Mouse (Mus musculus): Measurements from ENCODE around the gene Pepd.
"Not testable (repeated sequence)": the region's sequence is repeated elsewhere in the genome, so short reads cannot be mapped to it uniquely, and the experiment has no call there.

Gene Pepd

DNA sequence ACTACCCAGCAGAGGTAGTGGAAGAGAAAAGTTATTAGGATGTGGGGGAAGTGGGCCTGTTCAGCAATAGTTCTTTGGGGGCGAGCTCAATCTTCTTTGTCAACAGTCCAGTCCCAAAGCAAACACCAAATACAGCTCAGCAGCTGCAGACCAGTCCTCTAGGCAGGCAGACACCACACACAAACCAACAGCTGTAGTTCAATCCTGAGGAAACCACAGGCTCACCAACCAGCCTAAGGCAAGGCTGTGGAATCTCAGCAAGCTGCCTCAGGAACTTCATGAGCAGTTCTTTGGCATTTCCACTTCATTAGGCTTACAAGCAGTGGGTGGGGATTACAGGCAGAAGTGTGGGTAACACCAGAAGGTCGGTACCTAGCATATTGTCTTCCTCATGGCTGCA lies 70.2 kb downstream of the Pepd start:
- not testable (repeated sequence) for DNase-seq (ENCODE audit: low read depth, low spot score)

GRCm38 (mm10) chr7:34983702-34984475 lies 71.7 kb downstream of the Pepd start:
- no peak for DNase-seq (ENCODE audit: low read depth, low spot score)

GRCm38 (mm10) chr7:34984526-34985133 lies 72.5 kb downstream of the Pepd start:
- no peak for DNase-seq (ENCODE audit: low read depth, low spot score)

DNA sequence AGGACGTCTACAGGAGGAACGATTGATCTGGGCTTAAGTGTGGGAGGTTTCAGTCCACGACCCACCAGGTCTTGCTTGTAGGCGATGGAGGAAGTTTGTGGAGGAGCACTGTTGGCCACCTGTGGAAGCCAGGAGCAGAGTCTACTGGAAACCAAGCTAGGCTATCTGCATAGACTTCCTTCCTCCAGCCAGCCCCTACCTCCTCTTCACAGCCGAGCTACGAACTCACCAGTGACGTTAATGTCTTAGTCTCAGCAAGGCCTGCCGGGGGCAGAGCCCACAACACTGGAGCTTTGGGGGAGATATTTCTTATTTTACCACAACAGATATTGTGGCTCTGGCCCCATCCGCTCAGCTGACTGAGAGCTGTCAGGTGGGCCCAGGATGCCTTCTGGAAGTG lies 73.0 kb downstream of the Pepd start:
- DNase-seq (ENCODE audit: low read depth, low spot score), result no peak

DNA sequence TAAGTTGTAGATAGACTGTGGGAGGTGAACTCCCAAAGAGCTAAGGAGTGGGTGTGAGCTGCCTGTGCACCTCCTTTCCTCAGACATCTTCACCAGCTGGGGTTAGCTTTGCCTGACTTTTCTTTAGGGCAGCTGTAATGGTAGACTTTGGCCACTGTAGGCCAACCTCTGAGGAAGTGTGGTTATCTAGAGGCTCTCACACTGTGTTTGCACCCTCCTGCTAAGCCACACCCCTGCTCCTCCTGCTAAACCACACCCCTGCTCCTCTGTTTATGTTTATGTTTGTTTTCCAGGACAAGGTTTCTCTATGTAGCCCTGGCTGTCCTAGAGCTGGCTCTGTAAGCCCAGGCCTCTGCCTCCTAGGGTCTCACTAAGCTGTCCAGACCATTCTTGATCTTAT lies 73.5 kb downstream of the Pepd start:
- DNase-seq (ENCODE audit: low read depth, low spot score), result no peak

GRCm38 (mm10) chr7:34986575-34987150 lies 74.5 kb downstream of the Pepd start:
- no peak for DNase-seq (ENCODE audit: low read depth, low spot score)

GRCm38 (mm10) chr7:34987258-34987657 lies 75.1 kb downstream of the Pepd start:
- no peak for DNase-seq (ENCODE audit: low read depth, low spot score)

GRCm38 (mm10) chr7:34988488-34988887 lies 76.3 kb downstream of the Pepd start:
- DNase-seq (ENCODE audit: low read depth, low spot score), result no peak

DNA sequence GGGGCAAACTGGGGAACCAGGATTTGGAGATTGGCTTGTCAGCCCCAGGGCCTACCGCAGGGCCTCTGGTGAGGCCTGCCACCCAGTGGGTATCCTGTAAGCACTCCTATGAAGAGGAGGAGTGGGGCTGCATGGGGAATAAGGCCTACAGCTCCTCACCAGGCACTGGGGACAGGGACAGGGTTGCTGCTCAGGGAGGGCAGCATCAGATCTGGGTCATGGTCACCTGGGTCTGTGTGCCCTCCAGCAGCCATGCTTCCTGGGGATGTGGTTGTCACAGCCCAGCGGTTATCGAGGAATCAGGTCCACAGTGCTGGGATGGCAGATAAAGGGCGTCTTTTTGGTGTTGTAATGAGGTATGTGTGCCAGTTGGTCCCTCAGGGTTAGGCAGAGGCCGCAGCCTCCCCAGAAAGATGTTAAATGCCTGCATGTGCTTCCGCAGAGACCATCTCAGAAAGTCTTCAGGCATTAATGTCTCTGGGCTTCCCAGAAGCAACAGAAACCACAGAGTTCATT lies 79.6 kb downstream of the Pepd start:
- no peak for DNase-seq (ENCODE audit: low read depth, low spot score)

DNA sequence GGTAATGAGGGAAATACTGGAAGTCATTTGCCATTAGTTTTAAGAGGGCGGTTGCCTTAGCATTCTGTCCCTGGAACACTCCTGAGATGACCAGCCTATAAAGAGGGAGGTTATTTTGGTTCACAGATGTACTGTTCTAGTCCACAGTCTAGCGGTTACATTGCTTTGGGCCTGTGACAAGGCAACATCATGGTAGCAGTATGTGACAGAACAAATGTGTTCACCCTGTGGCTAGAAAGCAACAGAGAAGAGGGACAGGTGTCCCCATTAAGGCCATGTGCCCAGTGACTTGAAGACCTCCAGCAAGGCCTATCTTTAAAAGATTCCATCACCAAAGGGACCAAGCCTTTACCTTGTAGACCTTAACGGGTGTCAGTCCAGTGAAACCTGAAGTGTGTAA lies 80.6 kb downstream of the Pepd start:
- no peak for DNase-seq (ENCODE audit: low read depth, low spot score)

- DNase-seq (ENCODE audit: low read depth, low spot score), result no peak
Measured at GRCm38 (mm10) chr7:34995872-34996662, 83.9 kb downstream of the Pepd start.

GRCm38 (mm10) chr7:35000839-35001238 lies 88.7 kb downstream of the Pepd start:
- DNase-seq (ENCODE audit: low read depth, low spot score), result peak; percentile 55

DNA sequence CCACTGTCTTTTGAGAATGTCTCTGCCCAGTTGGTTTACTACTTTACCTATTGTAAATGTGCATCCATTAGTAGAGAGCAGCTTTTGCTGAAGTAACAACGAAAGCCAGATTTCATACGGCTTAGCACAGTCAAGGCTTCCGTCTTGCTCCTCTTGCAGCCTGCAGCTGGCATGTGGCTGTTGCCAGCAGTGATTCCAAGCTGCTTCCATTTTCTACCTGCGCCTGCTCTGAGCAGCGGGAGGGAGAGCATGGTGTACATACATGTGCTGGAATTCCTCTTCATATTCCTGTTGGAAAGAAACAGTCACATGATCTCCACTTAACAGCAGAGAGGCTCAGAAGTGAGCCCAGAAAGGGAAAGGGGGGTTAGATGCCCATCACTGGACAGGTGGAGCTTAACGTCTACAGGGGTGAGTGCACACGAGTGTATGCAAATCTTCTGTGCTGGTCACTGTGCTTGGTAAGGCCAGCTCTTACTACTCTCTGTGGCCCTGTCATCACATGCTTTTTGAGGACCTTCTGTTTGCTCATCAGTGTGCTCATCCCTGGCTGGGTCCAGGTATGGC lies 91.1 kb downstream of the Pepd start:
- no peak for DNase-seq (ENCODE audit: low read depth, low spot score)

GRCm38 (mm10) chr7:35006661-35007060 lies 94.5 kb downstream of the Pepd start:
- DNase-seq (ENCODE audit: low read depth, low spot score), result no peak

- DNase-seq (ENCODE audit: low read depth, low spot score), result no peak
Measured at GRCm38 (mm10) chr7:35013228-35013627, 101.0 kb downstream of the Pepd start.

DNA sequence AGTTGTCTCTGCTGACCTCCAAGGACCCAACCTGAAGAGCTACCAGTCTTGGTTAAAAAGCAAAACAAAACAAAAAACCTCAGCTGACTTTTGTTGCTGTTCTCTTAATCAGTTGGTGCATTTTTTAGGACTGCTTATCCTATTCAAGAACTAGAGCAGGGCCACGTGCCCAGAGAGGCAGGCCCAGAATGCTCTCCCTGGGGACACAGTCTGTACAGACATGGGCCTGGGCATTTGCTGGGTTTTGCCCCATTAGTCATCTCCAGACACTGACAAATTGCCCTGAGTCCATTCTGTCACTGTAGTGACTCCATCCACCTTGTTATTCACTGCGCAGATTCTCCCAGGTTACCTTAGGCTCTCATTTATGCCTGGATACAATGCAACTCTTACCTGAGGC lies 103.1 kb downstream of the Pepd start:
- DNase-seq (ENCODE audit: low read depth, low spot score), result no peak

DNA sequence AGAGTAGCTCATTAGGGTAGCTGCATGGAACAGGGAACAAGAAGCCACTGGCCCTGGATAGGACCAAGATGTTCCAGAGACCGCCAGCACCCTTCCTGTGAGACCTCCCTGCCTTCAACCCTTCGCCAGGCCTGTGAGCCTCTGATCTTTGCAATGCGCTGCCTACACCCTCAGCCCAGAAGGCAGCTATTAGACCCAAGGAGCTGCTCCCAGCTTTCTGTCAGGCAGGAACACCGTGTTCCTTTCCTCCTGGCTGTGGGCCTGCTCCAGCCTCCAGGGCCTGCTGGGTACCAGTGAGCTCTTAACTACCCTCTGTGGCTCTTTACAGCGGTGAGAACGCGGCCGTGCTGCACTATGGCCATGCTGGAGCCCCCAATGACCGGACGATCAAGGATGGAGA lies 109.2 kb downstream of the Pepd start:
- DNase-seq (ENCODE audit: low read depth, low spot score), result no peak

DNA sequence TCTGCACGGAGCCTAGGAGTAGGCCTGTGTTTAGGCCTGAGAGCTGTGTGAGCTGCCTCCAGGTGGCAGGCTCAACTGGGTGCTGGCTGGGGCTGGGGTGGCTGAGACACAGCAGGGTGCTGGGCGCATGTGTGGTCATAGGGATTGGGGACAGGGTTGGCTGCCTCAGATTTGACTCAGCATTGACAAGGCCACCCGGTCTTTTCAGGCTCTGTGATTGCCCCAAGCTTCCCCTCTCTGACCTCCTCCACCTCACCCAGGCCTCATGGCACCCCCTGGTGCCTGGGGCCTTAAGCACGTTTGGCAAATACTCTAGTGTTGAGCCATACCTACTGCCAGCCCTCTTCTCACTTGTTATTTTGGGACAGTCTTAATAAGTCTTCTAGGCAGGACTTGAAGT lies 111.1 kb downstream of the Pepd start:
- no peak for DNase-seq (ENCODE audit: low read depth, low spot score)

DNA sequence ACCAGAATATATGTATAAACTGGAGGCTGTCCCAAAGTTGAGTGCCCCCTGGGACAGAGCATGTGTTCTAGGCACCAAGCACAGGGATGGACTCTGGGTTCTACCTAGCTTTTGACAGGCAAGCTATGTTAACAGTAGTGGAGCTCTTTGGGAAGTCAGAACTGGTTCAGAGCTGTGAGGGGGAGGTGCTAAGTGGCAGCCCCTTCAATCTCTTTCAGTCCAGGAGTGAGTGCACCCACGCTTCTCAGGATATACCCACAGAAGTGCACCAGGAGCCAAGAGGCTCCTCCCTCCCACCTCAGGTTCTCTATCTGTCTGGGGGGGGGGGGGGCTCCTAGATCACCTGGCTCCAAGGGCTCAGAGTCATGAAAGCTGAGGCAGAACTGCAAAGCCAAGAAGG lies 112.2 kb downstream of the Pepd start:
- DNase-seq (ENCODE audit: low read depth, low spot score), result no peak

- peak; percentile 76 for DNase-seq (ENCODE audit: low read depth, low spot score)
Measured at GRCm38 (mm10) chr7:35025409-35026275, 113.5 kb downstream of the Pepd start.

GRCm38 (mm10) chr7:35026276-35026630 lies 114.1 kb downstream of the Pepd start:
- no peak for DNase-seq (ENCODE audit: low read depth, low spot score)

Data from forelimb bud, embryonic 11.5 days (tissue).